Mouse (Mus musculus): ENCODE results near the gene Ptprt. TPM values are rescaled to one million over a fixed set of nuclear protein-coding genes. Genes with fewer than 3 reads are reported as not detected.

Gene Ptprt
- polyA plus RNA-seq, 1 experiment from 2014 or later: 0.45 TPM

DNA sequence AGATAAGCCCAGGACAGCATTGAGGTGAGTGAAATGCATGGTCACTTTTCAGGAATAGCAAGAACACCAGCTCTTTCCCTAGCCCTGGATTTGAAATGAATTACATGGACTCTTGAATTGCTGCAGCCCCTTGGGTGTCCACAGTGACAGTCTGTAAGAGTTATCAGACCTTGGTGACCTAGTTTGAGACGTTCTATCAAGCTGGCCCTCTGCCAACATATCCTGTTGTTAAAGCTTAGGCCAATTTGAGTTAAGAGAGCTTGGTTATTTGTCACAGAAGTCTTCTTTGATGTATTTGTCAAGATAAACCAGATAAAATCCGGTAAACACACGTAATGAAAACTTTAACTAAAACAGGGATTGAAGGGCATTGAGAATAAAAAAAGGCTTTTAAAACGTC is 795.7 kb downstream of the Ptprt start:
- 32% methylated on average over 4 of the region's 4 CpGs for WGBS
- no peak overlapping the region for H3K27ac ChIP-seq (ENCODE audit: low read length)
- no peak overlapping the region for H3K4me3 ChIP-seq (ENCODE audit: low read length)
- no peak overlapping the region for H3K4me2 ChIP-seq (ENCODE audit: low read depth, low read length)
- no peaks in the 10 kb centered on the region for H3K4me1 ChIP-seq (ENCODE audit: control insufficient read depth, insufficient read depth, low read length)
- no peak for ATAC-seq (replicated peaks; ENCODE audit: extremely low read depth, insufficient read depth, low FRiP score)
- H3K27me3 ChIP-seq (ENCODE audit: control insufficient read depth, insufficient read depth, low read length): no peaks in the 10 kb centered on the region
- H3K9me3 ChIP-seq (replicated peaks; ENCODE audit: control insufficient read depth, low read length): no peaks in the 10 kb centered on the region
- no peaks in the 10 kb centered on the region for H3K36me3 ChIP-seq (ENCODE audit: control insufficient read depth, insufficient read depth)
- H3K9ac ChIP-seq (ENCODE audit: low read length): no peak overlapping the region

DNA sequence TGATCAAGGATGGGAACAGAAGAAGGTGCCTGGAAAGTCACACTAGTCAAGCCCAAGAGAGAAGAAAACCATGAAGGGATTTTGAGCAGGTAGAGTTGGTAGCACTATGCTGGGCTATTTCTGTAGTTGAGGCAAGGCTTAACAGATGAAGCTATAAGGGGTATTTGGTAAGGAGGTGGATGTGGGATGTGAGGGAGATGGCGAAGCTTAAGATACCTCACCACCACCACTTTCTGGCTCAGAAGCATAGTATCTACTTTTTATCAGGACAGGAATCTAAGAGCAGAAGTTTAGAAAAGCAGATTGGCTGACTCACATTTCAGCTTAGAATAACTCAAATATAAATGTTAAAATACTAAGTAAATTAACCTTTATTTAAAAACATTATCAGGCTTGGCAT is 802.1 kb downstream of the Ptprt start:
- Histone ChIP-seq H3K27me3 (ENCODE audit: control insufficient read depth, insufficient read depth, low read length) (no peaks in the 10 kb centered on the region), H3K9ac (ENCODE audit: low read length) (no peak overlapping the region), H3K4me1 (ENCODE audit: control insufficient read depth, insufficient read depth, low read length) (no peaks in the 10 kb centered on the region), H3K27ac (ENCODE audit: low read length) (no peak overlapping the region), H3K4me2 (ENCODE audit: low read depth, low read length) (no peak overlapping the region), H3K9me3 (replicated peaks; ENCODE audit: control insufficient read depth, low read length) (no peaks in the 10 kb centered on the region), H3K36me3 (ENCODE audit: control insufficient read depth, insufficient read depth) (no peaks in the 10 kb centered on the region), H3K4me3 (ENCODE audit: low read length) (no peak overlapping the region)
- WGBS: 83% methylated on average over 1 of the region's 1 CpGs
- ATAC-seq (replicated peaks; ENCODE audit: extremely low read depth, insufficient read depth, low FRiP score): no peak

DNA sequence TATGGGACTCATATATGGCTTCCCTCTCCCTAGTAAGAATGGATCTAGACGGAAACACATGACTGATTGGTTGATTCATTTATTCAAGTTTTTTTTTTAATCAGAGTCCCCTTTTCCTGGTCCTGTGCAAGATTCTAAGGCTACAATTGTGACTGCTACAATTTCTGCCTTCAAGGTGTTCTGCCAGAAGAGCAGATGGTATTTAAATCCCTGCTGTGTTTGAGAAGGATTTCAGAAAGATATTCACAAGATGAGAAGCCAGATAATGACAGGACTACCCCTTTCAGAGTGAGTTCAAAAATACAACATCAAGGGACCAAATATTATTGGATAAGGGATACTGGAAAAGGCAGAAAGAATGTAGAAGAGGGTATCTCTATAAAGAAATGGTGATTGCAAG is 802.6 kb downstream of the Ptprt start:
- no peaks in the 10 kb centered on the region for H3K4me1 ChIP-seq (ENCODE audit: control insufficient read depth, insufficient read depth, low read length)
- WGBS: 84% methylated on average over 1 of the region's 1 CpGs

DNA sequence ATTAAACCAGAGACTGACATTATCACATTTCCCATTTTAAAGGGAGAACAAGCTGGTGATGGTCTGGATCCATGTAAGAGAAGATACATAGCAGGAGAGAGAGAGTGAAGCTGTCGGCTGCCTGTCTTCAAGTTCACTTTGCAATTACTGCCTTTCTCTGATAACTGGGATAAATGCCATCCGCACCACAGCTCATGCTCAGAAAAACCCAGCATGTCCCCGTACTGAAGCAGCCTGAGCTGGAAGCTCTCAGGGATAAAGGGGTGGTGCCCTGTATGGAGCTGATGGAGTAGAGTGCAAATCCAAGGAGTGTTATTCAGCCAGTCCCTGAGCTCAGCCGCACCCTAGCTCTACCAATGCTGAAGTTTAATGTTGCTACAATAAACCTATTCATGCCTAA is 825.9 kb downstream of the Ptprt start:
- Histone ChIP-seq H3K9me3 (replicated peaks; ENCODE audit: control insufficient read depth, low read length) (no peaks in the 10 kb centered on the region), H3K27me3 (ENCODE audit: control insufficient read depth, insufficient read depth, low read length) (no peaks in the 10 kb centered on the region), H3K4me3 (ENCODE audit: low read length) (no peak overlapping the region), H3K4me2 (ENCODE audit: low read depth, low read length) (no peak overlapping the region), H3K9ac (ENCODE audit: low read length) (no peak overlapping the region), H3K27ac (ENCODE audit: low read length) (no peak overlapping the region), H3K36me3 (ENCODE audit: control insufficient read depth, insufficient read depth) (no peaks in the 10 kb centered on the region), H3K4me1 (ENCODE audit: control insufficient read depth, insufficient read depth, low read length) (no peaks in the 10 kb centered on the region)
- WGBS: 31% methylated on average over 4 of the region's 4 CpGs
- no peak for ATAC-seq (replicated peaks; ENCODE audit: extremely low read depth, insufficient read depth, low FRiP score)

More for the DNA sequence above, 802.6 kb downstream of the Ptprt start:
- no peak overlapping the region for H3K4me2 ChIP-seq (ENCODE audit: low read depth, low read length)
- no peak overlapping the region for H3K27ac ChIP-seq (ENCODE audit: low read length)
- no peak overlapping the region for H3K4me3 ChIP-seq (ENCODE audit: low read length)
- no peaks in the 10 kb centered on the region for H3K9me3 ChIP-seq (replicated peaks; ENCODE audit: control insufficient read depth, low read length)
- H3K36me3 ChIP-seq (ENCODE audit: control insufficient read depth, insufficient read depth): no peaks in the 10 kb centered on the region
- H3K9ac ChIP-seq (ENCODE audit: low read length): no peak overlapping the region
- no peaks in the 10 kb centered on the region for H3K27me3 ChIP-seq (ENCODE audit: control insufficient read depth, insufficient read depth, low read length)
- no peak for ATAC-seq (replicated peaks; ENCODE audit: extremely low read depth, insufficient read depth, low FRiP score)

DNA sequence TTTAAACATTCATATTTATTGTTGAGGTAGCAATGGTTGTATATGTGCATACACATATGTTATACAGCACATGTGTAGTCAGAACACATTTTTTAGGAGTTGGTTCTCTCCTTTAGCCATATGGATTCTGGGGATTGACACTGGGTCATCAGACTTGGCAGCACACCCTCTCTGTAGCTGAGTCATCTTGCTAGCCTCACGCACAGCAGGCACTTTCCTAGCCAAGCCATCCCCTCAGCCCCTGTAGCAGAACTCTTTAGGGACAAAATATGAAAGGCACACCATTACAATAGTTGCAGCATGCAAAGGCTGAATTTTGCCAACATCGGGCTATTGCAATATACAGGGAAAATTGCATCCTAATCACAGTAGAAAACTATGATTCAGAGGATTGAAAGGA is 827.1 kb downstream of the Ptprt start:
- Histone ChIP-seq H3K4me1 (ENCODE audit: control insufficient read depth, insufficient read depth, low read length) (no peaks in the 10 kb centered on the region), H3K27ac (ENCODE audit: low read length) (no peak overlapping the region), H3K4me2 (ENCODE audit: low read depth, low read length) (no peak overlapping the region), H3K4me3 (ENCODE audit: low read length) (no peak overlapping the region), H3K9me3 (replicated peaks; ENCODE audit: control insufficient read depth, low read length) (no peaks in the 10 kb centered on the region), H3K27me3 (ENCODE audit: control insufficient read depth, insufficient read depth, low read length) (no peaks in the 10 kb centered on the region), H3K9ac (ENCODE audit: low read length) (no peak overlapping the region), H3K36me3 (ENCODE audit: control insufficient read depth, insufficient read depth) (no peaks in the 10 kb centered on the region)
- 73% methylated on average over 2 of the region's 2 CpGs for WGBS
- no peak for ATAC-seq (replicated peaks; ENCODE audit: extremely low read depth, insufficient read depth, low FRiP score)

DNA sequence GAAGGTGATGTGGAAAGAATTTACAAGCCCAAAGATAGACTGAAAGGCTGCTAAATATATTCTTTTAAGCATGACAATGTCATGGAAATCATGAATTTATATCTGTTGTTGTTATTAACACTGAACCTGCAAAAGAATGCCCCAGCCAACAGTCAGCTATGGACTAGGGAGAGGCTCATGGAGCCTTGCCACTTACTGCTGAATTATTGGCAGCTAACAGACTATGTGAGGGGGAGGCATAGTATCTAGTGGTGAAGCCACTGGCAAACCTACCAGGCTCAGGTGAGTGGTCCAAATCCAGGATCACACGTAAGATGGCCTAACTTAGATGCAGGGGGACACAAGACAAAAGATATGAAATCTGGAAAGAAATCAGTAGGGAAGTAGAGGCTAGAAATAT is 847.6 kb downstream of the Ptprt start:
- no peak for ATAC-seq (replicated peaks; ENCODE audit: extremely low read depth, insufficient read depth, low FRiP score)
- Histone ChIP-seq H3K4me3 (ENCODE audit: low read length) (no peak overlapping the region), H3K36me3 (ENCODE audit: control insufficient read depth, insufficient read depth) (no peaks in the 10 kb centered on the region), H3K9ac (ENCODE audit: low read length) (no peak overlapping the region), H3K4me2 (ENCODE audit: low read depth, low read length) (no peak overlapping the region), H3K4me1 (ENCODE audit: control insufficient read depth, insufficient read depth, low read length) (peaks cover 5% of the 10 kb centered on the region; the same call in 1 of the 2 replicates), H3K27me3 (ENCODE audit: control insufficient read depth, insufficient read depth, low read length) (no peaks in the 10 kb centered on the region), H3K27ac (ENCODE audit: low read length) (no peak overlapping the region), H3K9me3 (replicated peaks; ENCODE audit: control insufficient read depth, low read length) (no peaks in the 10 kb centered on the region)
- 67% methylated on average over 1 of the region's 1 CpGs for WGBS

DNA sequence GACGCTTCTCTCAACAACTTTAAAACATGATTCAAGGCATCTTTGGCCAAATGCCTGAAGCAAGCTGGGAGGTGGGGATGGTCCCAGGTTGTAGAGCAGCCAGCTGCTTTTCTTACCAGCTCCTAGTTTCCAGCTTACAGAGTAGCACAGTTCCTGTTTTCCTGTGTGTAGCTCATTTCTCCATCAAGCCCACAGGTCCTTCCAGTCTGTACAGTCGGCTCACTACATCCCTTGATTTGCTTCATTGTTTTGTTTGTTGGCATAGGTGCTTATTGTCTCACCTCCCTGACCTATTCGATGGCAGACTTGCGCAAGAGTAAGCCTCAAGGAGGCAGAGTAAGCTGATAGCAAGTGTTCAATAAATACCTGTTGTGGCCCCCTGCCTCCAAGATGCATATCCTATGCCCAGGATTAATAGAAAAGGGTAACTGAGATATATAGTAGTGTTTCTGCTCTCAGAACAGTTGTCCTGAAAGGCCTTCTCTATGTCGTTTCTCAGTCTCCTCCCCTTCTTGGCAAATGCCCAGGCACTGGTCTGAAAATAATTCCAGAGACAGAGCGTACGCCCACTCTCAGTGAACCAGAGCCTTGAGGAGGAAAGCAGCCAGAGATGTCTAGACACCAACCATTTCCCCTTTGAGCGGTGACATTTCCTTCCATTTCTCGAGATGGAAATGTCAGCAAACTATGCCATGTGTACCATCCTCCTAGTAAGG is 852.7 kb downstream of the Ptprt start:
- Histone ChIP-seq H3K9me3 (replicated peaks; ENCODE audit: control insufficient read depth, low read length) (no peaks in the 10 kb centered on the region), H3K4me2 (ENCODE audit: low read depth, low read length) (no peak overlapping the region), H3K4me3 (ENCODE audit: low read length) (no peak overlapping the region), H3K9ac (ENCODE audit: low read length) (no peak overlapping the region), H3K27ac (ENCODE audit: low read length) (no peak overlapping the region), H3K36me3 (ENCODE audit: control insufficient read depth, insufficient read depth) (no peaks in the 10 kb centered on the region), H3K27me3 (ENCODE audit: control insufficient read depth, insufficient read depth, low read length) (no peaks in the 10 kb centered on the region), H3K4me1 (ENCODE audit: control insufficient read depth, insufficient read depth, low read length) (peaks cover 6% of the 10 kb centered on the region; the same call in 1 of the 2 replicates)
- 49% methylated on average over 9 of the region's 9 CpGs for WGBS
- no peak for ATAC-seq (replicated peaks; ENCODE audit: extremely low read depth, insufficient read depth, low FRiP score)

DNA sequence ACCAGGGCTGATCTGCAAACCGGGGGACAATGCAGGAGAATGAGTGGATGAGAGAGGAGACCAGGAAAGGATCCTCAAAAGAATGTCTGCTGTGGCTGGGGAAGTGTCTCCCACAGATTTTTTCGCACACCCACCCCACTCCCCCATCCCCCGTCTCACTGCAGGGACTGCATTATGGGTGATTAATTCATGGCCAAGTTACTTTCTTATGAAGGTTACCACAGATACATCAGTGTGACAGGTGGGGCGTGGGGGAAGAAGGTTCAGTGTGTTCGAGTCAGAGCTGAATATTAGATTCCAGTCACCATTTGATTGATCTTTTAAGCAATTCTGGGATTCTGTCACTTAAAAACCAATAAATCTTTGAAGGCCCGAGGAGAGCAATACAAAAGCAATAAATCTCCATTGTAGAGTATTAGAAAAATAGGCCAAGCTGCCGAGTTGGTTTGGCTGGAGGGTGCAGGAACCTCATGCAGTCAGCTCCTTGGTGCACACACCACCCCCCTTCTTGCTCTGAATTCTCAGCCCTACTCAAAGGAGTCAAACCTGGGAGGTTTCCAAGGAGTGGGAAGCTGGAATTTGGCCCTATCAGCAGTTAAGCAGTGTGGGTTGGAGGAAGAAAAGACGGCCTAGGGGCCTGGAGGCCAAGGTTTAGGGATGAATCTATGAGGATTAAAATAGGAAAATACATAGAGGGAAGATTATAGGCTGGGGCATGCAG is 854.5 kb downstream of the Ptprt start:
- H3K4me2 ChIP-seq (ENCODE audit: low read depth, low read length): no peak overlapping the region
- no peaks in the 10 kb centered on the region for H3K36me3 ChIP-seq (ENCODE audit: control insufficient read depth, insufficient read depth)
- H3K4me1 ChIP-seq (ENCODE audit: control insufficient read depth, insufficient read depth, low read length): peaks cover 6% of the 10 kb centered on the region; the same call in 1 of the 2 replicates
- no peaks in the 10 kb centered on the region for H3K9me3 ChIP-seq (replicated peaks; ENCODE audit: control insufficient read depth, low read length)
- WGBS: 61% methylated on average over 8 of the region's 8 CpGs
- no peak overlapping the region for H3K9ac ChIP-seq (ENCODE audit: low read length)
- H3K27ac ChIP-seq (ENCODE audit: low read length): no peak overlapping the region
- ATAC-seq (replicated peaks; ENCODE audit: extremely low read depth, insufficient read depth, low FRiP score): no peak
- H3K27me3 ChIP-seq (ENCODE audit: control insufficient read depth, insufficient read depth, low read length): no peaks in the 10 kb centered on the region
- H3K4me3 ChIP-seq (ENCODE audit: low read length): no peak overlapping the region

DNA sequence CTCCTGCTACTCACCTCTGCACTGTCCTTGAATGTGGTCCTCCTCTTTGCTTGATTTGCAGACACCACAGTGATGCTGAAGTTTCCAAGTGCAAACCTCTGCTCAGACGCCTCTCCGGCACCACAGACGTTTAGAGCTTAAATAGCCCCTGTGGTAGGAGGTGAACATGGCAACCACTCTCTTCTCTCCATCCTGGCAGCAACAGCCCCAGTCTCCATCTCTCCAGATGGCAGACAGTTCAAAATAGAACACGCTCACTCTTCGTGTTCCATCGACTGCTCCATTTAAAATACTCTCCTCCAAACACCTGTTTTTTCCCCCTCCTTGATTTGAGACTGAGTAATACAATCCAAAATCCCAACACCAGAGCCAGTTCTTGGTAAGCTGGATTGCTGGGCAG is 861.0 kb downstream of the Ptprt start:
- Histone ChIP-seq H3K27ac (ENCODE audit: low read length) (no peak overlapping the region), H3K27me3 (ENCODE audit: control insufficient read depth, insufficient read depth, low read length) (no peaks in the 10 kb centered on the region), H3K4me2 (ENCODE audit: low read depth, low read length) (no peak overlapping the region), H3K9me3 (replicated peaks; ENCODE audit: control insufficient read depth, low read length) (no peaks in the 10 kb centered on the region), H3K4me1 (ENCODE audit: control insufficient read depth, insufficient read depth, low read length) (no peaks in the 10 kb centered on the region), H3K36me3 (ENCODE audit: control insufficient read depth, insufficient read depth) (no peaks in the 10 kb centered on the region), H3K9ac (ENCODE audit: low read length) (no peak overlapping the region), H3K4me3 (ENCODE audit: low read length) (no peak overlapping the region)
- 74% methylated on average over 6 of the region's 6 CpGs for WGBS
- no peak for ATAC-seq (replicated peaks; ENCODE audit: extremely low read depth, insufficient read depth, low FRiP score)

Measured in heart, embryonic 16.5 days (tissue).